Mouse (Mus musculus): ENCODE results near the gene Mtr.

- TF ChIP-seq POLR2A (IDR thresholded peaks at IDR 0.05; ENCODE audit: extremely low read depth, insufficient read depth, low read length) (no peak), CTCF (IDR thresholded peaks at IDR 0.05; ENCODE audit: low read depth, low read length) (no peak)
Observed at GRCm38 (mm10) chr13:12245938-12246337, 12.0 kb downstream of the Mtr start.

Data from liver, adult 2 months (tissue).